Mouse (Mus musculus) testis, adult 2 months (tissue): ENCODE results near the gene Mib2.

ENCODE experiments used
- CTCF ChIP-seq: fragments of 200-500 bp; IDR thresholded peaks from 2 replicates; pipeline ENCODE4 v1.5.1; 2012; ENCODE audit warnings: low read depth, mild to moderate bottlenecking, inconsistent platforms, low read length, moderate library complexity; ENCODE audit not compliant: control insufficient read depth, insufficient read depth, insufficient replicate concordance
- POLR2A ChIP-seq: fragments of 200-500 bp; IDR thresholded peaks from 2 replicates; pipeline ENCODE4 v1.6.1; 2012; ENCODE audit warnings: low read depth, mild to moderate bottlenecking, inconsistent platforms, low read length, moderate library complexity; ENCODE audit not compliant: control insufficient read depth

GRCm38 (mm10) chr4:155660641-155661040, 8.4 kb downstream of the Mib2 start:
- no peak for TF ChIP-seq CTCF
- no peak for TF ChIP-seq POLR2A
